8 mouse cellular contexts compared by ENCODE assay signal in the genomic region with DNA sequence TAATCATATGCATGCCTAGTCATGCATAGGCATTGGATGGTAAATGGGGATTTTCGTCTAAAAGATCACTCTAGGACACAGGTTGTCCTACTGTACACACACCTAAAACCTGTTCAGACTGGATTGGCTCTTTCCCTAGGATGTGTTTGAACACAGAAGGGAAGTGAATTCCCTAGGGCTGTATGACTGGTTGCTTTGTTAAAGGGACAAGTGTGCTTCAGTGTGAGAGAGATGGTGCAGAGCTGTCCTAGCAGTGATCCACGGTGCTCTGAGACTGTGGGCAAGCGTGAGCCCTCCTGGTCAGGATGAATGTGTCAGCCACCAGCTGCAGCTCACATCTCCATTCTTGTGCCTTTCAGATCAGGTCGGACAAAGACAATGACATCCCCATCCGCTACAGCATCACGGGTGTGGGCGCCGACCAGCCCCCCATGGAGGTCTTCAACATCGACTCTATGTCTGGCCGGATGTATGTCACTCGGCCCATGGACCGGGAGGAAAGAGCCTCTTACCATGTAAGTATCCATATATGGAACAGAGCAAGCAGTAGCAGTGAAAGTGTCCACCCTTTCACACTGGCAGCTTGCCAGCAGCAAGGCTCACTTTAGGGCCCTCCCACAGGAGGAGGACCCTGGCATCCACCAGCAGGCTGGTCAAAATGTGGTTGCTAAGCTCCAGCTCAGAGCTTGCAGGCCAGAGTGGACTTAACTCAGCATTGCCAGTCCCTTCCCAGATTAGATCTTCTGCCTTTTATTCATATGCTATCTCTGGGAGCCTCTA.
DNase-seq lines count a peak whose midpoint lies in the region; ATAC-seq lines count a peak whose summit lies in the region.

No protein-coding gene starts in this region.

- no peak for ATAC-seq in granulocyte monocyte progenitor cell, adult 5-6 weeks (replicated peaks; ENCODE audit: poor library complexity, severe bottlenecking)

- intact Hi-C loops in heart, postnatal 14 days (cut with DNase I), result no loop called here

- DNase-seq in gastrocnemius, postnatal 10 days, result peak; percentile 26
- DNase-seq in gastrocnemius, postnatal 4 days (ENCODE audit: low spot score in 2 of 2), result no peak
- DNase-seq in Muller cell, postnatal 12 days (ENCODE audit: inconsistent ontology term), result peak; percentile 71
- DNase-seq in heart, postnatal 14 days, result peak; percentile 22 to 45
- DNase-seq in lung, postnatal 14 days, result peak; percentile 27
- DNase-seq in frontal cortex, postnatal 36 days (ENCODE audit: low spot score in 2 of 2), result no peak
- DNase-seq in frontal cortex, postnatal 25 days (ENCODE audit: low spot score in 2 of 2), result no peak

Comparison
In these comparisons a context has a peak if more than half of its experiments do, and no peak if none do; other contexts are left out.
1. DNase-seq: peak in gastrocnemius, postnatal 10 days (single experiment), Muller cell, postnatal 12 days (single experiment), heart, postnatal 14 days (2 of 2) and lung, postnatal 14 days (single experiment); none in gastrocnemius, postnatal 4 days (0 of 2), frontal cortex, postnatal 36 days (0 of 2) and frontal cortex, postnatal 25 days (0 of 2).